Mouse (Mus musculus): ENCODE results near the gene Ctss. TPM values are rescaled to one million over a fixed set of nuclear protein-coding genes. Genes with fewer than 3 reads are reported as not detected.

Gene Ctss
- 20.6 and 24.3 TPM in 2 replicates for polyA plus RNA-seq (2014; fragmentation: Nextera tagmentation; extraction: Ambion mirVana)

- Histone ChIP-seq H3K4me2 (no peak within 1 kb of the TSS), H3K9ac (no peak within 1 kb of the TSS), H3K27ac (ENCODE audit: low read depth) (no peak within 1 kb of the TSS), H3K9me3 (ENCODE audit: low read depth, low read length) (no peaks in the 10 kb centered on the region), H3K4me1 (ENCODE audit: insufficient read depth) (no peaks in the 10 kb centered on the region), H3K4me3 (ENCODE audit: low read depth, low read length) (no peak within 1 kb of the TSS), H3K27me3 (ENCODE audit: insufficient read depth, low read length) (no peaks in the 10 kb centered on the region), H3K36me3 (ENCODE audit: insufficient read depth) (no peaks in the 10 kb centered on the region)
- DNase-seq (no peak), ATAC-seq (ENCODE audit: insufficient read depth) (no peak)
- TF ChIP-seq CTCF (IDR thresholded peaks at IDR 0.05; ENCODE audit: low read depth), result no peak
- 87% methylated on average over 8 of the region's 8 CpGs for WGBS
These were observed at the start of gene Ctss for GRCm38 (mm10) chr3:95526622-95527211. TSS of gene Ctss (plus strand) at chr3:95526786.

- DNase-seq (no peak), ATAC-seq (ENCODE audit: insufficient read depth) (no peak)
- Histone ChIP-seq H3K4me1 (ENCODE audit: insufficient read depth) (no peaks in the 10 kb centered on the region), H3K27ac (ENCODE audit: low read depth) (no peak overlapping the region), H3K4me2 (no peak overlapping the region), H3K27me3 (ENCODE audit: insufficient read depth, low read length) (no peaks in the 10 kb centered on the region), H3K9me3 (ENCODE audit: low read depth, low read length) (no peaks in the 10 kb centered on the region), H3K36me3 (ENCODE audit: insufficient read depth) (peaks cover 70% of the 10 kb centered on the region), H3K9ac (no peak overlapping the region), H3K4me3 (ENCODE audit: low read depth, low read length) (no peak overlapping the region)
- WGBS, result 96% methylated on average over 1 of the region's 1 CpGs
- TF ChIP-seq CTCF (IDR thresholded peaks at IDR 0.05; ENCODE audit: low read depth), result no peak
These were observed 47.6 kb upstream of the Ctss start for GRCm38 (mm10) chr3:95478966-95479365.

- peaks cover 75% of the 10 kb centered on the region for H3K36me3 ChIP-seq (ENCODE audit: insufficient read depth)
- no peak overlapping the region for H3K27ac ChIP-seq (ENCODE audit: low read depth)
- TF ChIP-seq CTCF (IDR thresholded peaks at IDR 0.05; ENCODE audit: low read depth), result no peak
- DNase-seq (no peak), ATAC-seq (ENCODE audit: insufficient read depth) (no peak)
- H3K9ac ChIP-seq, result no peak overlapping the region
- H3K4me1 ChIP-seq (ENCODE audit: insufficient read depth), result no peaks in the 10 kb centered on the region
- WGBS, result 65% methylated on average over 2 of the region's 2 CpGs
- no peaks in the 10 kb centered on the region for H3K27me3 ChIP-seq (ENCODE audit: insufficient read depth, low read length)
- H3K4me2 ChIP-seq, result no peak overlapping the region
- no peaks in the 10 kb centered on the region for H3K9me3 ChIP-seq (ENCODE audit: low read depth, low read length)
- no peak overlapping the region for H3K4me3 ChIP-seq (ENCODE audit: low read depth, low read length)
These were observed 40.2 kb upstream of the Ctss start for GRCm38 (mm10) chr3:95486421-95486820.

GRCm38 (mm10) chr3:95488679-95489078 lies 37.9 kb upstream of the Ctss start:
- H3K4me1 ChIP-seq (ENCODE audit: insufficient read depth), result no peaks in the 10 kb centered on the region
- H3K27ac ChIP-seq (ENCODE audit: low read depth), result no peak overlapping the region
- H3K27me3 ChIP-seq (ENCODE audit: insufficient read depth, low read length), result no peaks in the 10 kb centered on the region
- no peak overlapping the region for H3K4me2 ChIP-seq
- H3K9ac ChIP-seq, result no peak overlapping the region
- no peaks in the 10 kb centered on the region for H3K9me3 ChIP-seq (ENCODE audit: low read depth, low read length)
- peaks cover 83% of the 10 kb centered on the region for H3K36me3 ChIP-seq (ENCODE audit: insufficient read depth)
- H3K4me3 ChIP-seq (ENCODE audit: low read depth, low read length), result no peak overlapping the region
- ATAC-seq (ENCODE audit: insufficient read depth) (no peak), DNase-seq (no peak)
- 85% methylated on average over 3 of the region's 3 CpGs for WGBS
- TF ChIP-seq CTCF (IDR thresholded peaks at IDR 0.05; ENCODE audit: low read depth), result no peak

GRCm38 (mm10) chr3:95490238-95490637 lies 36.3 kb upstream of the Ctss start:
- Histone ChIP-seq H3K36me3 (ENCODE audit: insufficient read depth) (peaks cover 94% of the 10 kb centered on the region), H3K4me3 (ENCODE audit: low read depth, low read length) (no peak overlapping the region)

GRCm38 (mm10) chr3:95494342-95494741 lies 32.2 kb upstream of the Ctss start:
- no peaks in the 10 kb centered on the region for H3K27me3 ChIP-seq (ENCODE audit: insufficient read depth, low read length)
- H3K9me3 ChIP-seq (ENCODE audit: low read depth, low read length), result no peaks in the 10 kb centered on the region
- no peak overlapping the region for H3K4me3 ChIP-seq (ENCODE audit: low read depth, low read length)
- DNase-seq (peak; percentile 68), ATAC-seq (ENCODE audit: insufficient read depth) (no peak)
- TF ChIP-seq CTCF (IDR thresholded peaks at IDR 0.05; ENCODE audit: low read depth), result peak; percentile 75
- H3K9ac ChIP-seq, result no peak overlapping the region
- H3K27ac ChIP-seq (ENCODE audit: low read depth), result no peak overlapping the region
- 55% methylated on average over 6 of the region's 6 CpGs for WGBS
- H3K36me3 ChIP-seq (ENCODE audit: insufficient read depth), result peaks cover 70% of the 10 kb centered on the region
- H3K4me2 ChIP-seq, result no peak overlapping the region
- H3K4me1 ChIP-seq (ENCODE audit: insufficient read depth), result no peaks in the 10 kb centered on the region

More at GRCm38 (mm10) chr3:95490238-95490637, 36.3 kb upstream of the Ctss start:
- no peaks in the 10 kb centered on the region for H3K4me1 ChIP-seq (ENCODE audit: insufficient read depth)
- H3K27me3 ChIP-seq (ENCODE audit: insufficient read depth, low read length), result no peaks in the 10 kb centered on the region
- 86% methylated on average over 2 of the region's 2 CpGs for WGBS
- no peak for TF ChIP-seq CTCF (IDR thresholded peaks at IDR 0.05; ENCODE audit: low read depth)
- H3K9me3 ChIP-seq (ENCODE audit: low read depth, low read length), result no peaks in the 10 kb centered on the region
- H3K27ac ChIP-seq (ENCODE audit: low read depth), result no peak overlapping the region
- H3K9ac ChIP-seq, result no peak overlapping the region
- DNase-seq, result no peak
- ATAC-seq (ENCODE audit: insufficient read depth), result no peak
- H3K4me2 ChIP-seq, result no peak overlapping the region

GRCm38 (mm10) chr3:95498229-95498628 lies 28.4 kb upstream of the Ctss start:
- 88% methylated on average over 2 of the region's 2 CpGs for WGBS
- no peaks in the 10 kb centered on the region for H3K4me1 ChIP-seq (ENCODE audit: insufficient read depth)
- H3K4me2 ChIP-seq, result no peak overlapping the region
- H3K36me3 ChIP-seq (ENCODE audit: insufficient read depth), result peaks cover 34% of the 10 kb centered on the region
- H3K27ac ChIP-seq (ENCODE audit: low read depth), result no peak overlapping the region
- DNase-seq (no peak), ATAC-seq (ENCODE audit: insufficient read depth) (no peak)
- H3K9me3 ChIP-seq (ENCODE audit: low read depth, low read length), result no peaks in the 10 kb centered on the region
- H3K4me3 ChIP-seq (ENCODE audit: low read depth, low read length), result no peak overlapping the region
- no peak overlapping the region for H3K9ac ChIP-seq
- TF ChIP-seq CTCF (IDR thresholded peaks at IDR 0.05; ENCODE audit: low read depth), result no peak
- H3K27me3 ChIP-seq (ENCODE audit: insufficient read depth, low read length), result no peaks in the 10 kb centered on the region

Measured in lung, embryonic 14.5 days (tissue).